Mouse (Mus musculus) spleen, adult 2 months (tissue): Measurements from ENCODE around the gene Prkab2. TPM values are rescaled to one million over a fixed set of nuclear protein-coding genes. Genes with fewer than 3 reads are reported as not detected.

Experiments used
- DNase-seq, 2 experiments: peaks; one replicate each; pipeline versions ENCODE4 v3.0.0 to v3.0.0-alpha.2; 2012 to 2021; ENCODE audit warnings: low spot score in 2 of 2, low read depth in 1 of 2
- H3K27ac ChIP-seq: fragments of 200-500 bp; 2 replicates; pipeline ENCODE4 v1.5.1; 2012; ENCODE audit warnings: low read length, inconsistent platforms; ENCODE audit not compliant: insufficient read depth
- H3K27me3 ChIP-seq: fragments of 200-500 bp; 2 replicates; pipeline ENCODE4 v1.6.1; 2012; ENCODE audit warnings: mild to moderate bottlenecking, moderate library complexity, low read length, inconsistent platforms; ENCODE audit not compliant: control insufficient read depth, insufficient read depth
- H3K36me3 ChIP-seq: fragments of 200-500 bp; 2 replicates; pipeline ENCODE4 v1.6.1; 2012; ENCODE audit warnings: mild to moderate bottlenecking, low read length, inconsistent platforms; ENCODE audit not compliant: control insufficient read depth, insufficient read depth
- H3K4me1 ChIP-seq: fragments of 200-500 bp; 2 replicates; pipeline ENCODE4 v1.6.1; 2011; ENCODE audit warnings: inconsistent platforms; ENCODE audit not compliant: control insufficient read depth, insufficient read depth, insufficient read length
- H3K4me3 ChIP-seq: fragments of 200-500 bp; 2 replicates; pipeline ENCODE4 v1.5.1; 2011; ENCODE audit warnings: mild to moderate bottlenecking, inconsistent platforms; ENCODE audit not compliant: insufficient read depth, insufficient read length; ENCODE audit errors: extremely low read depth
- CTCF ChIP-seq: fragments of 200-500 bp; IDR thresholded peaks from 2 replicates; pipeline ENCODE4 v1.5.1; 2011; ENCODE audit warnings: mild to moderate bottlenecking, inconsistent platforms; ENCODE audit not compliant: insufficient read depth, insufficient read length, insufficient replicate concordance; ENCODE audit errors: extremely low read depth
- POLR2A ChIP-seq: fragments of 200-500 bp; IDR thresholded peaks from 2 replicates; pipeline ENCODE4 v1.6.1; 2011; ENCODE audit warnings: low read depth, low read length, inconsistent platforms
- WGBS: fragments of 180-500 bp; shearing (Covaris S2); methylation state at CpG from one replicate; pipeline ENCODE4 v1.1.7; 2018; 5-methylcytosine and 5-hydroxymethylcytosine counted together
- polyA plus RNA-seq: library from polyadenylated mRNA; depleted of rRNA; stranded (reverse); fragments of >200 nt; gene quantifications from 2 replicates; pipeline ENCODE4 v1.2.3, GENCODE M21; 2012

Prkab2 gene
- polyA plus RNA-seq, 1 experiment, result 4.9 TPM

DNA sequence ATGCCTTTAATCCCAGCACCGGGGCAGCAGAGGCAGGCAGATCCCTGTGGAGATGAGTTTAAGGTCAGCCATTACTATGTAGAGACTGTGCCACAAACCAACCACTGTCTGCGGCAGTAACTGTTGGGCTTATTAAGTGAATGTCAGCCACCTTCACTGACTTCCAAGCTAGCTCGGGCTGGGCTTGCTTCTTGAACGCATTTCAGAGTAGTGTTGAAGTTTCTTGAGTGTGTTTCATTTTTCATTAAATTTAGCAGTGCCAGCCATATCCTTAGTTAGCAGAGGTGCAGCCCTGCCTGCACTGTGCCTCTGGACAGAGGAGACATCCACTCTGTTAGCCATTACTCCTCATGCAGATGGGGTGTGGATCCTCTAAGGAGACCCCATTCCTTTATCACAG lies 27.2 kb upstream of the Prkab2 start:
- H3K27ac ChIP-seq, result no peak overlapping the region

GRCm38 (mm10) chr3:97631258-97631860 lies 26.6 kb upstream of the Prkab2 start:
- H3K36me3 ChIP-seq, result no peaks in the 10 kb centered on the region
- H3K4me3 ChIP-seq, result no peak overlapping the region
- H3K27me3 ChIP-seq, result no peaks in the 10 kb centered on the region
- H3K4me1 ChIP-seq, result peaks cover 7% of the 10 kb centered on the region; the same call in 1 of the 2 replicates
- TF ChIP-seq POLR2A (no peak), CTCF (no peak)
- H3K27ac ChIP-seq, result no peak overlapping the region
- DNase-seq, result no peak
- 91% methylated on average over 8 of the region's 8 CpGs for WGBS

More for the DNA sequence above, 27.2 kb upstream of the Prkab2 start:
- Histone ChIP-seq H3K4me1 (peaks cover 7% of the 10 kb centered on the region; the same call in 1 of the 2 replicates), H3K27me3 (no peaks in the 10 kb centered on the region), H3K36me3 (no peaks in the 10 kb centered on the region), H3K4me3 (no peak overlapping the region)
- 95% methylated on average over 4 of the region's 4 CpGs for WGBS
- no peak for DNase-seq
- TF ChIP-seq POLR2A (no peak), CTCF (no peak)

DNA sequence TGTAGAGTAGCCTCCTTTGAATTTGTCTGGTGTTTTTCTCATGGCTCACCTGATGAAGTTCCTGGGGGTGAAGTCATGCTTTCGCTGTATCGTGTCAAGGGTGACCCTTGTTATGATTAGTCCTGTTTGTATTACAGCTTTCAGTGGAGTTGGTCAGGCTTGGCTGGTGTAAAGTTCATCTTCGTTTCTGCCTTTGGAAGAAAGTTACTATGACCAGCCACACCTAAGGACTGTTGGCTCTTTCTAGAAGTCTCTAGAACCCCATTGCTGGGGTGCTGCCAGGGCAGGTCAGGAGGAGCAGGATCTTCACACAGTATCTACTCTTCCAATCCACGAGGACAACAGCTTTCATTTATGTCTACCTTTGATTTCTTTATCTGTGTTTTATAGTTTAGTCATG lies 24.5 kb upstream of the Prkab2 start:
- Histone ChIP-seq H3K27ac (no peak overlapping the region), H3K4me3 (no peak overlapping the region), H3K27me3 (no peaks in the 10 kb centered on the region), H3K4me1 (peaks cover 7% of the 10 kb centered on the region; the same call in 1 of the 2 replicates), H3K36me3 (no peaks in the 10 kb centered on the region; the same call in 1 of the 2 replicates)
- no peak for TF ChIP-seq CTCF
- TF ChIP-seq POLR2A, result no peak
- no peak for DNase-seq
- WGBS, result 87% methylated on average over 4 of the region's 4 CpGs

GRCm38 (mm10) chr3:97634288-97634761 lies 23.7 kb upstream of the Prkab2 start:
- H3K36me3 ChIP-seq, result no peaks in the 10 kb centered on the region; the same call in 1 of the 2 replicates
- H3K27me3 ChIP-seq, result no peaks in the 10 kb centered on the region
- TF ChIP-seq CTCF (no peak), POLR2A (no peak)
- H3K27ac ChIP-seq, result no peak overlapping the region
- no peak for DNase-seq
- peaks cover 2% of the 10 kb centered on the region; the same call in 1 of the 2 replicates for H3K4me1 ChIP-seq
- H3K4me3 ChIP-seq, result no peak overlapping the region
- 73% methylated on average over 3 of the region's 3 CpGs for WGBS

DNA sequence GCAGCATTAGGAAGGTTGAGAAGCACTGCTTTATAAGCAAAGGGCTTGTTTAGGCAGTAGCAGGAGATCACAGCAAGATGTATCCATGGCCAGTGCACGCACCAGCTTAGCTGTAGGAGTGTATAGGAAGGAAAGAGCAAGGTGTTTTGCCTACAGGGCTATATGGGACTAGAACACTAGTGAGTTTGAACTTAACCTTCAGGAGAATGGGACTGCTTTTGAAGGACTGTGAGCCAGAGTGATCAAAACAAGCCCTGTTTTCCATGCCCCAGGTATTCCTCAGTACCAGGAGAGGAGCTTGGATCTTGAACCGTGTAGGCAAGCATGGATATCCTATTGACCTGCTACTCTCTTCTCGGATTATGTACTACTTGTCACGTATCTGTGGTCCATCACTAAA lies 16.6 kb upstream of the Prkab2 start:
- WGBS, result 96% methylated on average over 4 of the region's 4 CpGs
- Histone ChIP-seq H3K4me1 (no peaks in the 10 kb centered on the region), H3K27ac (no peak overlapping the region), H3K27me3 (no peaks in the 10 kb centered on the region), H3K4me3 (no peak overlapping the region), H3K36me3 (no peaks in the 10 kb centered on the region; the same call in 1 of the 2 replicates)
- DNase-seq, result no peak
- TF ChIP-seq CTCF, result no peak
- no peak for TF ChIP-seq POLR2A

- no peak overlapping the region for H3K27ac ChIP-seq
- 95% methylated on average over 9 of the region's 9 CpGs for WGBS
These were observed 16.0 kb upstream of the Prkab2 start for GRCm38 (mm10) chr3:97642001-97642400.

DNA sequence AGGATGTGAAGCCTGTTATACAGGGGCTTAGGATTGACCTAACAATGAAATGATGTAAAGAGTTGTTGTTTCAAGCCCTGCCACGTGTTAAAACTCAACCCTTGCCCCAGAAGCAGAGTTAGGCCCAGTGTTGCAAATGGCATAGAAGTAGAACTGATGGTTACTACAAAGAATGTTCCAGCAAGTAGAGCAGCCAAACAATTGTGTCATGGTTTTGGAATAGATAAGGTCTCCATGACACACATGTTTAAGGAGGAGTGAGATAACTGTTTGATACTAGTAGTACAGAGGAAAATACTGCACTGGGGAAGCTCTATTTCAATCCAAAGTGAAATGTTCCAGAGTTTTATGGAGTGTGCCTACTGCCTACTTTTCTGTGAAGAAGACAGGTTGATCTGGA lies 9.5 kb upstream of the Prkab2 start:
- 58% methylated on average over 1 of the region's 1 CpGs for WGBS
- Histone ChIP-seq H3K27ac (no peak overlapping the region), H3K4me3 (no peak overlapping the region), H3K4me1 (no peaks in the 10 kb centered on the region), H3K36me3 (no peaks in the 10 kb centered on the region), H3K27me3 (no peaks in the 10 kb centered on the region)
- TF ChIP-seq CTCF, result no peak
- no peak for TF ChIP-seq POLR2A
- DNase-seq, result no peak

More at GRCm38 (mm10) chr3:97642001-97642400, 16.0 kb upstream of the Prkab2 start:
- TF ChIP-seq POLR2A, result no peak
- no peak for TF ChIP-seq CTCF
- DNase-seq, result no peak
- Histone ChIP-seq H3K4me1 (no peaks in the 10 kb centered on the region), H3K36me3 (no peaks in the 10 kb centered on the region), H3K4me3 (no peak overlapping the region), H3K27me3 (no peaks in the 10 kb centered on the region)
